Mouse (Mus musculus): ENCODE measurements around the gene Galnt14. TPM values are rescaled to one million over a fixed set of nuclear protein-coding genes. Genes with fewer than 3 reads are reported as not detected.

Galnt14 gene
- total RNA-seq, 2 experiments from 2014 or later: not detected

DNA sequence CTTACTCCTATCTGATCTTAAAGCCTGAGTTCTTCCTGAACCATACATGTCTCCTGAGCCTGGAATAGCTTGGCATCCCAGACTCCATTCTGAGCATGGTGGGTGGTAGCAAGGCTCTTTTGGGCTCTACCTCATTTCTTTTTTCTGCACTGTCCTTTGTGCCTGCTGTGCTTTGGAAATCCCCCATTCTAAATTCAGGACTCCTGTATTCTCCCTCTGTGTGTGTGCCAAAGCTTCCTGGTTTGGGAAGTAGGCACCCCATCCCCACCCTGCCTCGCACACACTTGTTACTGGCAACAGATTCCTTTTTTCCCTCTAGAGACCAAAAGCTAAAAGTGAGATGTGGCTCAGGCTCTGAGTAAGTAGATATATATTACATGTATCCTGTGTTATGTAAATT, 191.9 kb downstream of the Galnt14 start:
- DNase-seq: no peak
- intact Hi-C loops (cut with DNase I): no loop called here

DNA sequence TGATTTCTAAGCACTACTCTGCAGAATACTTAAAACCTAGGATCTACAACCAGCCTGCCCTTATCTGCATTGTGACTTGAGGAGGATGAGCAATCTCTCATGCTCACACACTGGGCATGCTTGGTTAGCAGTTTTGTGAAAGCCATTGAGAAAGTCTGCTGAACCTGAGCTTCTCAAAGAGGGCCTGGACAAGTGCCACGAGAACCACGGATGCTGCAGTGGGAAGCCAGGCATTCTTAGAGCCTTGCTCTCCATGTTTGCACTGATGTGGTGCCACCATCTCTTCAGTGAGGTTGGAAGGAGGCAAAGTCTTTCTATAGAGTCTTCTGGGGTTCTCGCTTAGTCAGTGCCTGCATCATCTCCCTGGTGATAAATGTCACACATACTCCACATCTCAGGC, 194.7 kb downstream of the Galnt14 start:
- intact Hi-C loops (cut with DNase I): no loop called here

DNA sequence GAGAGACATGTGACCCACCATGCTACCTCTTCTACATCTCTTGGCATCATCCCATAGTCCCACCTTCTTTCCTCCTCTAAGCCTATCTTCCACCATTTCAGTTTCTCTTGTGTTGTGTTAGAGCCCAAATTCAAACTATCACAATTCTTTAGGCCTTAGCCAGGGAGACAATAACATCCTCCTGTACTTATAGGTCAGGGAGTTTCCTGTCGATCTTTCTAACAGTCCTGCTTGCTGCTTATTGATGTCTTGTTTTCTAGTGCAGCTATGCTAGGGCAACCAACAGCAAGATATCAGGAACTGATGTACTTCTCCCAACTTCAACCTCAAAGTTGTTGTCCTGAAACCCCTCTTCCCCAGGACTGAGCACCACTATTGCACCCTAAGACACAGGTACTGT, 195.4 kb downstream of the Galnt14 start:
- DNase-seq: no peak
- intact Hi-C loops (cut with DNase I): no loop called here

More for the DNA sequence above, 194.7 kb downstream of the Galnt14 start:
- DNase-seq: no peak

GRCm38 (mm10) chr17:73514258-73514657, 196.0 kb downstream of the Galnt14 start:
- DNase-seq: no peak
- intact Hi-C loops (cut with DNase I): no loop called here

- no peak for DNase-seq
- intact Hi-C loops (cut with DNase I): no loop called here
Measured at GRCm38 (mm10) chr17:73512844-73513243, 197.4 kb downstream of the Galnt14 start.

DNA sequence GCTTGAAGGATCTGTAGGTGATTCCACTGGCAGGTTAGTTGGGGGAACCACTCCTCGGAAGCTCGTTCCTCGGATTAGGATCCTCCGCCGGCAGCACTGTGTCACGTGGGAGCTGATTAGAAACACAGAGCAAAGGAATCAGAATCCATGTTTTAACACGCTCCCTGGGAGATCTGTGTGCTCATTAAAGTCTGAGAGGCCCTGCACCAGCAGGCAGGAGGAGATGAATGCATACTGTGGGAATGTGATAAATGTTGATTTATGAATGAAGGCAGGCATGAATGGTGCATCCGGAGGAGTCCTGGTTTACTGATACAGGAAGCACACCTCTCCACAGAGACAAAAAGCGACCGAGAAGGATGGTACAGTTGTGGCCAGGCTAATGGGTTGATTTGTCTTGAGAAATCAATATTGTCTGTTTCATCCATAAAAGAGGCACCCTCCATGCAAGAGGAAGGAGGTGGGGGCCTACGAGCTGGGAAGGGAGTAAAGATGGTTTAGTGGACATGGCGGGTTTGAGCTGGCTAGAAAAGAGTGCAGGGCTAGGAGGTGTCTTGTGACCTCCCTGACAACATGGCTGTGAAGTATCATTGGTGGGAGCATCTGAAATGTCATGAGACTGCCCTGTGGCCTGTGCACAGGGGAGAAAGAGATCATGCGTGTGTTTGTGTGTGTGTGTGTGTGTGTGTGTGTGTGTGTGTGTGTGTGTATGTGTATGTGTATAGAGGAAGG, 202.3 kb downstream of the Galnt14 start:
- no peak for DNase-seq
- intact Hi-C loops (cut with DNase I): no loop called here

GRCm38 (mm10) chr17:73504111-73504510, 206.1 kb downstream of the Galnt14 start:
- intact Hi-C loops (cut with DNase I): no loop called here
- DNase-seq: no peak

DNA sequence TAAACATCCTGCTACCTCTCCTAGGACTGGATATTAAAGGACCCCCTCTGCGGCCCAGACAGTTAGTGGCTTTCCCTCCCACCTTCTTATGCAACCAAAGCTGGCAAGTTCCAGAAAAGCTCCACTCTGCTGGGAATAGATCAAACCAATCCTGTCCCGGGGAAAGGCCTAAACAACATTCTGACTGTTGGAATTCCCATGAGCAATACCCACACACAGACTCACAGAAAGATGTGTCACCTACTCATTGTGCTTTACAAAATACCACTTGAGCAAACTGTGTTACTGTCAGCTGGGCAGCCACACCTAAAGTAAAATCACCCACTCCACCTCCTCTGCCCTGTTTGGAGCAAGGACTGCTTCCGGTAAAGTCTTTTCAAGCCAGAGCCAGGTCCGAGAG, 207.6 kb downstream of the Galnt14 start:
- intact Hi-C loops (cut with DNase I): no loop called here
- no peak for DNase-seq

DNA sequence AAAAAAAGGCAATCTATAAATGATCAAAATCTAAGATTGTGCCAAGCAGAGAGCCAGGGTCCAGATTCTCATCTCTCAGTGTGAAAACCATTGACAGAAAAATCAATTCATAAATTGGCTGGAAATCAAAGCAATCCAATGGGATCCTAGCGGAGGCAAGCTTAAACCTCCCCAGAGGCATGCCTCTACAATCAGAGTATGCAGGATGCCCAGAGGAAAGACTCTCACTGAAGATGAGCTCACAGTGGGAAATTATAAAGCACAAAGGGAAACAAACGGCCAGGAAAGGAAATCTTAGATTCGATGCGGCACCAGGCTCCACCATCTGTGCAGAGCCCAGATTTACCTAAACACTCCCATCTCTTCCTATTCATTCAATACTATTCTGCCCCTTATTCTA, 220.7 kb downstream of the Galnt14 start:
- intact Hi-C loops (cut with DNase I): no loop called here
- no peak for DNase-seq

GRCm38 (mm10) chr17:73487792-73488191, 222.5 kb downstream of the Galnt14 start:
- intact Hi-C loops (cut with DNase I): no loop called here
- DNase-seq: peak; percentile 34 to 60

GRCm38 (mm10) chr17:73487380-73487779, 222.9 kb downstream of the Galnt14 start:
- intact Hi-C loops (cut with DNase I): no loop called here
- no peak for DNase-seq

GRCm38 (mm10) chr17:73477096-73478076, 232.9 kb downstream of the Galnt14 start:
- intact Hi-C loops (cut with DNase I): no loop called here
- no peak for DNase-seq

DNA sequence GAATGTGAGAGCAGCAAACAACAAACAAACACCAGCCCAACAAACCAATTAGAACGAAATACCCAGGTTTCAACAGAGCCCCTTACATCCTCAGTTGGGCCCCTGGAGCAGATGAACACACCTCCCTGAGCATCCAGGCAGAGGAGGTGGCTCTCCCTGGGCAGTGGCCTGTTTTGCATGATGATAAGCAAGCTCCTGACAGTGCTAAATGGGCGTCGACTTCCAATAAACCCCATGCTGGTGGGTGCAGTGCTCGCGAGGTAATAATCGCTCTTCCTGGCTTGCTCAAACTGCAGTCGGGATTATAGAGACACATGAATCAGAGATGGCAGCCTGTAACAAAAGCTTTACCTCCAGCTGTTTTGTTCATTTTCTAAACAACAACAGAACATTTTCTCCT, 235.9 kb downstream of the Galnt14 start:
- intact Hi-C loops (cut with DNase I): no loop called here
- DNase-seq: no peak

DNA sequence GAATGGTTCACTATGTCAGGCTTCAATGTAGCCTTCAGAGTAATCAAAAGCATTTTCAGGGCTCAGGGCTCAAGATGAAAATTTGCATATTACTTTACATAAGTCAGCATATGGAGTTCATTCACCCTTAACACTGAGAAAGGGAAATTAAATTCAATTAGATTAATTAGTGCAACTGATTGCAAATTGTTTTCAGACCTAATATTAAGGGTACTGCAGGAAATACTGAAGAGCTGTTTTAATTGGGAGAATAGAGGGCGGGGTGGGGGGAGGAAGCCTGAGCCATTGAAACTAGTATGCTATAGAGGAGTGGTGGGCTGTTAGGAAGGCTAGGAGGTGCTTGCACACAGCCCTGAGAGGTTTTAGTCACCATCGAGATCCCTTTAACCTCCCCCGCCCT, 237.2 kb downstream of the Galnt14 start:
- DNase-seq: no peak
- intact Hi-C loops (cut with DNase I): no loop called here

GRCm38 (mm10) chr17:73460874-73461273, 249.4 kb downstream of the Galnt14 start:
- no peak for DNase-seq
- intact Hi-C loops (cut with DNase I): no loop called here

DNA sequence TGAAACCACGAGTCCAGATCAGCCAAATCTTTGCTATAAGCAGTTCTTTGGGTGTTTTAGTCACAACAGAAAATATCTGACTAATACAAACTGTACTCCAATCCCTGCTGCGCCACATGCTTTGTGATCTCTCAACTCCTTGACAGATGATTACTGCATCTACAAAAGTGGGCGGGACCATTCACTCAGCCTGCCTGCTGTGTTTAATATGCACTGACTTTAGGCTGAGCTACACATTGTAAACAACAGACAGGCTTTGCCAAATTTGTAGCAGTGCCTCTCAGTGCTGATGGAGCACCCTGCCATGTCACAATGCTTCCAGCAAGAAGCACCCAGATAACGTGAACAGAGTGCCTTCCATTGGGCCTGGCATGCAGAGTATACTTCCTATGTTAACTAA, 251.5 kb downstream of the Galnt14 start:
- intact Hi-C loops (cut with DNase I): no loop called here
- DNase-seq: no peak

GRCm38 (mm10) chr17:73456551-73456950, 253.7 kb downstream of the Galnt14 start:
- intact Hi-C loops (cut with DNase I): no loop called here
- no peak for DNase-seq

GRCm38 (mm10) chr17:73453646-73454045, 256.6 kb downstream of the Galnt14 start:
- intact Hi-C loops (cut with DNase I): no loop called here
- no peak for DNase-seq

GRCm38 (mm10) chr17:73452151-73452760, 258.0 kb downstream of the Galnt14 start:
- intact Hi-C loops (cut with DNase I): no loop called here
- no peak for DNase-seq

GRCm38 (mm10) chr17:73449104-73449503, 261.1 kb downstream of the Galnt14 start:
- intact Hi-C loops (cut with DNase I): no loop called here
- no peak for DNase-seq
